Mouse (Mus musculus): Measurements from ENCODE around the gene Vmn1r193.
"Not testable (repeated sequence)": the region's sequence is repeated elsewhere in the genome, so short reads cannot be mapped to it uniquely, and the experiment has no call there.

Vmn1r193 gene

GRCm38 (mm10) chr13:22223060-22223459 is at the start of gene Vmn1r193:
TSS of gene Vmn1r193 (minus strand) at chr13:22223160.
- not testable (repeated sequence) for DNase-seq

- DNase-seq, result no peak
These were observed 48.8 kb upstream of the Vmn1r193 start for GRCm38 (mm10) chr13:22271721-22272120.

- not testable (repeated sequence) for DNase-seq
These were observed 47.3 kb upstream of the Vmn1r193 start, which contains the start of gene Vmn1r195 for GRCm38 (mm10) chr13:22270222-22270621. TSS of gene Vmn1r195 (plus strand) at chr13:22270522.

GRCm38 (mm10) chr13:22243915-22244314 is 21.0 kb upstream of the Vmn1r193 start, which contains the start of gene Vmn1r194:
TSS of gene Vmn1r194 (plus strand) at chr13:22244215.
- DNase-seq, result no peak

GRCm38 (mm10) chr13:22192756-22193155 is 30.2 kb downstream of the Vmn1r193 start:
- DNase-seq, result not testable (repeated sequence)

GRCm38 (mm10) chr13:22191041-22191440 is 31.9 kb downstream of the Vmn1r193 start, which contains the start of gene Vmn1r192:
TSS of gene Vmn1r192 (minus strand) at chr13:22191141.
- DNase-seq, result no peak

- DNase-seq, result no peak
These were observed 32.6 kb downstream of the Vmn1r193 start for GRCm38 (mm10) chr13:22190385-22190784.

GRCm38 (mm10) chr13:22189313-22189712 is 33.6 kb downstream of the Vmn1r193 start:
- DNase-seq, result no peak

GRCm38 (mm10) chr13:22183869-22184268 is 39.1 kb downstream of the Vmn1r193 start, which contains the start of gene Vmn1r191:
TSS of gene Vmn1r191 (minus strand) at chr13:22183969.
- DNase-seq, result no peak

- DNase-seq, result no peak
These were observed 54.5 kb downstream of the Vmn1r193 start for GRCm38 (mm10) chr13:22168416-22168815.

Measured in B cell, adult 2 months (primary cell).